Comparison of ENCODE assay signal across 33 mouse cellular contexts in the genomic region with DNA sequence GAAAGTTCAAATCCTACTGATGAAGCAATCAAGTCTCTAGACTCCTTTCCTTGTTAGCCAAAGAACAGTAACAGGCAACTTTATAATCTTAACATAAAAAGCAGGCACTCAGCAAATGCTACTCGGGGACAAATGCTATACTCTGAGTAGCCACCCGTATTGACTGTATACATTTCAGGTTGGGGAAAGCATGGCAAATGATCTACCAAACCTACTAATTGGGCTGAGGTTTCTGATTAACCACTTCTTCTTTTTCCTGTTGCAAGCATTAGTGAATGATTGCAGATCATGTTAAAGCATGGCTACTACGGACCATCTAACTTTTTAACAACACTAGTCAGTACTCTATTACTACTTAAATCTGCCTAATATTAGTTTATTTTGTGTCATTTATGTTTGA.
"Had no signal": no experiment of that assay in that cellular context is flagged by ENCODE, and none has a peak within 500 bp of the region (broad histone marks: within the 10 kb centered on the region; RNA-seq: fewer than 3 reads in every experiment).

No protein-coding gene starts in this region.

- ATAC-seq: liver, embryonic 12.5 days; liver, postnatal 0 days; lung, postnatal 0 days; midbrain, embryonic 13.5 days; midbrain, embryonic 15.5 days; midbrain, embryonic 16.5 days had no signal

- H3K36me3 ChIP-seq: limb, embryonic 10.5 days; limb, embryonic 12.5 days; limb, embryonic 13.5 days; limb, embryonic 15.5 days; liver, embryonic 12.5 days; liver, embryonic 13.5 days; liver, embryonic 15.5 days; lung, embryonic 15.5 days; midbrain, embryonic 12.5 days; midbrain, embryonic 13.5 days; midbrain, embryonic 15.5 days; neural tube, embryonic 12.5 days; neural tube, embryonic 13.5 days had no signal

- H3K9me3 ChIP-seq: limb, embryonic 10.5 days; limb, embryonic 12.5 days; limb, embryonic 13.5 days; limb, embryonic 15.5 days; liver, embryonic 12.5 days; liver, embryonic 13.5 days; liver, embryonic 15.5 days; lung, embryonic 15.5 days; megakaryocyte, embryonic 14.5 days; midbrain, embryonic 10.5 days; midbrain, embryonic 12.5 days; midbrain, embryonic 13.5 days; midbrain, embryonic 15.5 days; neural tube, embryonic 12.5 days; neural tube, embryonic 13.5 days had no signal

- H3K4me3 ChIP-seq: limb, embryonic 10.5 days; limb, embryonic 12.5 days; limb, embryonic 13.5 days; limb, embryonic 15.5 days; liver, embryonic 12.5 days; liver, embryonic 13.5 days; liver, embryonic 15.5 days; lung, embryonic 15.5 days; megakaryocyte, embryonic 14.5 days; midbrain, embryonic 10.5 days; midbrain, embryonic 12.5 days; midbrain, embryonic 13.5 days; midbrain, embryonic 15.5 days; myocyte; neural tube, embryonic 12.5 days; neural tube, embryonic 13.5 days had no signal

- H3K4me2 ChIP-seq: limb, embryonic 12.5 days; limb, embryonic 13.5 days; limb, embryonic 15.5 days; liver, embryonic 11.5 days; liver, embryonic 12.5 days; liver, embryonic 13.5 days; liver, embryonic 15.5 days; lung, embryonic 14.5 days; lung, embryonic 15.5 days; midbrain, embryonic 11.5 days; midbrain, embryonic 12.5 days; midbrain, embryonic 13.5 days; midbrain, embryonic 15.5 days; neural tube, embryonic 12.5 days; neural tube, embryonic 13.5 days had no signal

- H3K27me3 ChIP-seq: limb, embryonic 12.5 days; limb, embryonic 13.5 days; limb, embryonic 15.5 days; liver, embryonic 12.5 days; liver, embryonic 13.5 days; liver, embryonic 15.5 days; lung, embryonic 15.5 days; megakaryocyte, embryonic 14.5 days; midbrain, embryonic 12.5 days; midbrain, embryonic 13.5 days; midbrain, embryonic 15.5 days; neural tube, embryonic 12.5 days; neural tube, embryonic 13.5 days had no signal

- H3K4me1 ChIP-seq: limb, embryonic 10.5 days; limb, embryonic 12.5 days; limb, embryonic 13.5 days; limb, embryonic 15.5 days; liver, embryonic 12.5 days; liver, embryonic 13.5 days; liver, embryonic 15.5 days; lung, embryonic 15.5 days; megakaryocyte, embryonic 14.5 days; midbrain, embryonic 10.5 days; midbrain, embryonic 12.5 days; midbrain, embryonic 13.5 days; midbrain, embryonic 15.5 days; neural tube, embryonic 12.5 days; neural tube, embryonic 13.5 days had no signal

- DNase-seq: left cerebral cortex, postnatal 4 days; liver; liver, embryonic 13.5 days; liver, postnatal 0 days; lung, adult 18-20 months; lung, adult 2 months; lung, embryonic 14.5 days; lung, postnatal 10 days; lung, postnatal 14 days; lung, postnatal 36 days; lung, postnatal 4 days; midbrain, embryonic 14.5 days had no signal

- H3K9ac ChIP-seq: limb, embryonic 12.5 days; limb, embryonic 13.5 days; limb, embryonic 15.5 days; liver, embryonic 12.5 days; liver, embryonic 13.5 days; liver, embryonic 14.5 days; liver, embryonic 15.5 days; liver, postnatal 0 days; lung, embryonic 14.5 days; lung, embryonic 15.5 days; midbrain, embryonic 12.5 days; midbrain, embryonic 13.5 days; midbrain, embryonic 15.5 days; neural tube, embryonic 12.5 days; neural tube, embryonic 13.5 days had no signal

- H3K27ac ChIP-seq: limb, embryonic 10.5 days; limb, embryonic 12.5 days; limb, embryonic 13.5 days; limb, embryonic 15.5 days; liver, embryonic 12.5 days; liver, embryonic 13.5 days; liver, embryonic 14.5 days; liver, embryonic 15.5 days; lung, embryonic 15.5 days; macrophage; midbrain, embryonic 10.5 days; midbrain, embryonic 12.5 days; midbrain, embryonic 13.5 days; midbrain, embryonic 15.5 days; neural tube, embryonic 12.5 days; neural tube, embryonic 13.5 days had no signal
